Mouse (Mus musculus): ENCODE results near the gene Def8.

GRCm38 (mm10) chr8:123441788-123442187, 18.5 kb downstream of the Def8 start:
- TF ChIP-seq CTCF (IDR thresholded peaks at IDR 0.05; ENCODE audit: low read depth) (no peak), EP300 (IDR thresholded peaks at IDR 0.05; ENCODE audit: low read depth) (no peak)

Data from liver, embryonic 14.5 days (tissue).